Mouse (Mus musculus) naive thymus-derived CD4-positive, alpha-beta T cell, adult 5 months (primary cell): Measurements from ENCODE around the gene Gm5800. TPM values are rescaled to one million over a fixed set of nuclear protein-coding genes. Genes with fewer than 3 reads are reported as not detected.

Source experiments
- polyA plus RNA-seq: library from polyadenylated mRNA; unstranded; fragments of 100-300 nt; shearing (Covaris generic); gene quantifications from one replicate; pipeline ENCODE4 v1.2.1, GENCODE M21; 2017

The Gm5800 gene
- not detected for polyA plus RNA-seq

GRCm38 (mm10) chr14:51717083-51717482 lies at the start of gene Gm5800:
Gene Gm5800 (minus strand): TSS chr14:51717183.

GRCm38 (mm10) chr14:51695368-51695767 lies 21.6 kb downstream of the Gm5800 start, which contains the start of gene Gm17079:
Gene Gm17079 (minus strand): TSS chr14:51695468.

Other genes starting within 250 kb of the Gm5800 start
- gene Gm5622, start 164.4 kb downstream of the Gm5800 start, polyA plus RNA-seq, result not detected
- not detected for gene Gm17175, start 143.1 kb downstream of the Gm5800 start, polyA plus RNA-seq
- not detected for gene Gm17174, start 125.0 kb downstream of the Gm5800 start, polyA plus RNA-seq
- gene Gm17078, start 105.9 kb downstream of the Gm5800 start, polyA plus RNA-seq, result not detected
- gene Gm4181, start 81.5 kb downstream of the Gm5800 start, polyA plus RNA-seq, result not detected
- gene Gm17079, start 21.7 kb downstream of the Gm5800 start, polyA plus RNA-seq, result not detected
- not detected for gene Ang4, start 56.4 kb upstream of the Gm5800 start, polyA plus RNA-seq
- gene AY358078, start 82.9 kb upstream of the Gm5800 start, polyA plus RNA-seq, result not detected
- not detected for gene Ear6, start 136.5 kb upstream of the Gm5800 start, polyA plus RNA-seq
- 50.9 TPM for gene Mettl17, start 167.7 kb upstream of the Gm5800 start, polyA plus RNA-seq
- 0.29 TPM for gene Slc39a2, start 175.7 kb upstream of the Gm5800 start, polyA plus RNA-seq
- gene Ndrg2, start 197.0 kb upstream of the Gm5800 start, polyA plus RNA-seq, result 29.5 TPM
- not detected for gene Tppp2, start 201.2 kb upstream of the Gm5800 start, polyA plus RNA-seq
- gene Rnase13, start 205.6 kb upstream of the Gm5800 start, polyA plus RNA-seq, result not detected